Mouse (Mus musculus) gastrocnemius, adult 2 months (tissue): Measurements from ENCODE around the gene Col4a4. TPM values are rescaled to one million over a fixed set of nuclear protein-coding genes. Genes with fewer than 3 reads are reported as not detected.
A peak's percentile ranks its signal among the peaks of the same experiment; 100 is the strongest.

Source experiments
- DNase-seq: peaks from one replicate; pipeline ENCODE4 v3.0.0; 2022
- H3K27ac ChIP-seq: fragments of 200-600 bp; 2 replicates; pipeline ENCODE4 v1.8.1; 2022; ENCODE audit warnings: mild to moderate bottlenecking
- H3K4me3 ChIP-seq: fragments of 200-600 bp; 2 replicates; pipeline ENCODE4 v1.8.1; 2022; ENCODE audit warnings: mild to moderate bottlenecking, moderate library complexity
- CTCF ChIP-seq: fragments of 200-600 bp; IDR thresholded peaks from 2 replicates; pipeline ENCODE4 v1.8.1; 2022; ENCODE audit warnings: antibody characterized with exemption, mild to moderate bottlenecking, moderate library complexity
- intact Hi-C: fragments of 180-260 bp; cut with DNase I; formaldehyde crosslinking; loops from one replicate; pipeline ENCODE4 v1.15.1; 2025
- long read RNA-seq, 2 experiments: library from polyadenylated mRNA; stranded (forward); transcript quantifications; one replicate each; pipeline ENCODE4 v2.0.0; 2021
- total RNA-seq, 2 experiments: library from RNA; stranded (reverse); gene quantifications; 2 replicates each; pipeline ENCODE4 v1.2.3; 2021

The Col4a4 gene
- total RNA-seq = 1 to 10 TPM; 1.1 to 1.6 TPM
- long read RNA-seq, experiment 1 = 0 reads
- long read RNA-seq, experiment 2, partial matches to known transcripts = 1 of 2 reads
- long read RNA-seq, experiment 2, other reads (novel, unspliced or antisense) = 1 of 2 reads

DNA sequence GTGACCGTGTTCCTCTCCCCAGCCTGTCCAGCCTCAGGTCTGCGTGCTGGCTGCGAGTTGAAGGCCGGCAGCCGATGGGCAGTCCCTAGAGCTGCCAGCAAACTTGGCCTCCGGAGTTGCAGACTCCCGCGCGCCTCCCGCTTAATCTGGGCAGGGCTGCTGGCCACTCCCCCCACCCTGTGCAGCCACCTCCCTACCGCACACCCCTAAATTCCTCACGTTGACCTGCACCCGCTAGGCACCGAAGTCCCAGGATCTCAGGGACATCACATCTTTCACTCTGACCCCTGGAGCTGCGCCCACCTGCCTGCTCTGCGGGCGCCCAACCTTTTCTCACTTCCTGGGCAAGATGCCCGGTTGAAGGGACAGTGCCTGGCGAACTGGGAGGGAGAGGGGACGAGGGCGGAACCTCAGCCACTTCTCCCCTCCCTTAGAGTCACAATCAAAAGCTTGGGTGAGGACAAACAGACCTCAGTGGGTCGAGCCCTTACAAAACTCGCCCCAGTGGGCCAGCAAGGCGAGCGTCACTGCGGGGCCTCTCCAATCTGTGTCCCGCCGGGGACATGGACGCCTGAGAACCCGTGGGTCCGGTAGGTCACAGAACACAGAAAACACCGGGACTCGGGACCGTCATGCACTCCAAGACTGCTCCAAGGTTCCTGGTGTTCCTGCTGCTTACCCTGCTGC, at the start of gene Col4a4, which contains the start of gene Col4a3:
Gene Col4a4, minus strand, starts transcription at position 137 of the 687 bp plus-strand sequence.
Gene Col4a3, plus strand, starts transcription at position 209 of the 687 bp plus-strand sequence.
- peak within 1 kb of the TSS; percentile 72 for H3K27ac ChIP-seq
- intact Hi-C loops = no loop called here
- peak within 1 kb of the TSS; percentile 72 for H3K4me3 ChIP-seq
- TF ChIP-seq CTCF = no peak
- peak; percentile 71 for DNase-seq

DNA sequence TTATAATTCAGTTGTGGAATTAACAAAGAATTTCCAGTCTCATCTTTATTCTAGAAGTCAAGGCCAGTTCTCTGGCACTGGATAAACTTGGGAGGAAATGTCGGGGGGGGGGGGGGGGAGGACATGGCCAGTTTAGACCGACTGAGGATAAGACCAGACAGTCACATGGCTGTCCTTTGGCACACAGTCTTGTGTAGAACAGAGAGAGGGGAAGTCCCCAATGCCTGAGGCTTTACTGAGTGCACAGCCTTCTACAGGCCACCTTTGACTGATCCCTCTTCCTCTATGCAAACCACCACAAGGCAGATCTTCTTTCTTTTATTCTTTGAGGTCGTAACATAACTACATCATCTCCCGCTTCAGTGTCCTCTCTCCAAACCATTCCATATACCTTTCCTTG, 49.7 kb upstream of the Col4a4 start:
- no peak for DNase-seq
- intact Hi-C loops = no loop called here
- TF ChIP-seq CTCF = no peak
- no peak overlapping the region for H3K4me3 ChIP-seq
- H3K27ac ChIP-seq = no peak overlapping the region

DNA sequence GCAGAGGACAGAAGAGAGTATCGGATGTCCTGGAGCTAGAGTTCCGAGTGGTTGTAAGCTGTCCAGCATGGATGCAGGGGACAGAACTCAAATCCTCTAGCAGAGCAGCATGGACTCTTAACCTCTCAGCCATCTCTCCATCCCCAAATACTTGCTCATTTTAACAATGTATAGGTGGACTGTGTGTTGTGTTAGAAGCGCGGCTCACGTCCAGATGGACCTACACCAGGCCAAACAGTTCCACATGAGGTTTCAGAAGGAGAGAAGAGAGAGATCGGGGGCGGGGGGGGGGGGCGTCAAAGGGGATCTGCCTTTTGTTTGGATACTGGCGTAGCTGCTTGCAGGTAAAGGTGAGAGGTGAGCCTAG, 48.6 kb upstream of the Col4a4 start:
- H3K27ac ChIP-seq = no peak overlapping the region
- DNase-seq = no peak
- no peak overlapping the region for H3K4me3 ChIP-seq
- intact Hi-C loops = no loop called here
- no peak for TF ChIP-seq CTCF

DNA sequence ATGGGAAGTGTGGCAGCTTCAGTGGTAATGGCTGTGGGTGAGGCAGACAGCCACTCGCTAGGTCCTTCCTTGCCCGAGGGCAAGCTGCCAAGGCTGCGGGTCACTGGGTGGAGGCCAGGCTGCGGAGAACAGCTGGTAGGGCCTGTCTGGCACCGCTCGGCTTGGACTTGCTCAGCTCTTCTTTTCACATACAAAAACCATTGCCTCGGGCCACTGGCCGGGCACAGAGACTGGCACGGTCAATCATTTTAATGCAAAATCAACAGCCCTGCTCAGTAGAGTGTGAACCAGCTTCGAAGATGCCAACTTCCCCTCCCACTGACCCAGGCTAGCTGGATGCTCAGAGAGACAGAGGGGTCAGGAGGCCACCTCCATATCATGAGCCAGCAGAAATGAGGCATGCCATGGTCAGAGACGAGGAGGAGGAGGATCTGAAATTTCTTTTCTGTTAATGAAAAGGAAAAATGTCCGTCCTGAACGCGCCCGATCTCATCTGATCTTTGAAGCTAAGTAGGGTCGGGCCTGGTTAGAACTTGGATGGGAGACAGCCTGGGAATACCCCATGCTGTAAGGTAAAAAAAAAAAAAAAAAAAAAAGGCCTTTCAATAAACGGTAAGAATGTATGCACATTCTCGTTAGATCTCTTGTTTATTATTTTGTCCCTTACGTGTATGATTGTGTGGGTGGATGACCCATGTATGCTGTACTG, 48.0 kb upstream of the Col4a4 start:
- DNase-seq = peak; percentile 84
- Histone ChIP-seq H3K27ac (peak overlapping the region; percentile 31; the same call in 1 of the 2 replicates), H3K4me3 (peak overlapping the region; percentile 28; the same call in 1 of the 2 replicates)
- no peak for TF ChIP-seq CTCF
- intact Hi-C loops = no loop called here

DNA sequence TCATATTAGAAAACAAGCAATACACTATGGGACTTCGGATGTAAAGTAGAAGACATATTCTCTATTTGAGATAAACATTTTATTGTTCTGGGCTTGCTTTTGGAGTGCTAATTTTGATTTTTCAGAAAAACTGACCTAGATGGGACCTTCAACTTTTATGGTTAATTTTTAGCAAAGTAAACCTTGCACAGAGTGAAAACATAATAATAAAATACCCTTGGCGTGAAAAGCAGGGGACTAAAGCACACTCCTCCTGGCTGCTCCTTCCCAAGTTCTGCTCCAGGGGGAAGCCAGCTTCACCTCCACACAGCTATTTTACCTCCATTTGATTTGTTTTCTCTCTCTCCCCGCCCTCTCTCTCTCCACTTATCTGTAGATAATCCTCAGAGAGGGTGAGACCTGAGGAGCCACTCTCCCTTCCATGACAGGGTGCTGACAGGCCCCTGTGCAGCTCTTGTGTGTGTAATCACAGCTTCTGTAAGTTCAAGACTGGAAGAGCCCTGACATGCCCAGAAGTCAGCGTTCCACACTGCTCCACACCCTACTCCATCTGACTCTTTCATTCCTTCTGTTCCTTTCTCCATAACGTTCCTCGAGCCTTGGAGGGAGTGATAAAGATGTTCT, 44.6 kb upstream of the Col4a4 start:
- no peak for TF ChIP-seq CTCF
- intact Hi-C loops = no loop called here
- H3K4me3 ChIP-seq = no peak overlapping the region
- no peak for DNase-seq
- H3K27ac ChIP-seq = no peak overlapping the region

DNA sequence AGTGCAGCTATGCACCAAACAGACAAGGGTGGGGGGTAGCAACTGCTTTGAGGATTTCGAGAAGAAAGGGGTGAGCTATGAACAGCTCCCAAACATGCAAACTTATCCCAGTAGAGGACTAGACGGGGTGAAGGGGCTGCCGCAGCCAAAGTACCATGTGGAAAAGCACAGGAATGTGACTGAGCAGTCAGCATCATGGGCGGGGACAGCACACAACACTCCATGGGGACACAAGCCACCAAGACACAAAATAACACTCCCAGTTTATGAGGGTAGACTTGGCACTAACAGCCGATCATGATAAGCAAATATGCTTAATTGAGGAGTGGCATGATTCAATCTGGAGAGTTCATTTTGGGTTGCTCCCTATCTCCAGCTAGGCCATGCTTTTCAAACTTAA, 42.8 kb upstream of the Col4a4 start:
- no peak for TF ChIP-seq CTCF
- Histone ChIP-seq H3K4me3 (no peak overlapping the region), H3K27ac (no peak overlapping the region)
- DNase-seq = no peak
- intact Hi-C loops = no loop called here

DNA sequence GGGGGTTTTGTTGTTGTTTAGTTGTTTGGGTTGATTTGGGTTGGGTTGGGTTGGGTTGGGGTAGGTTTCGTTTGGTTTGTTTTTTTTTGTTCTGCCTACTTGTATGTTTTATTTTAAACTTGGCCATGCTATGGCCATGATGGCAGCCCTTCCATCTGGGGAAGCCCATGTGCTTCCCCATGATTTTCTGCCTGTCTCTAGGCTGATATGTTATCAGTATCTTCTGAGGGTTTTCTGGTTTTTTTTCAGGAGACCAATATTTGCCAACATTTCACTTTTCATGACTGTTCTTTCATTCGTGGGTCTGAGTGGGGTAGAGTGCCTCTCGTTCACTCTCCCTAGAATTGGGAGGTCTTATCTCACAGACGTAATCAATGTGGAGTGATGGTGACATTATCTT, 41.0 kb upstream of the Col4a4 start:
- Histone ChIP-seq H3K27ac (no peak overlapping the region), H3K4me3 (no peak overlapping the region)
- no peak for DNase-seq
- intact Hi-C loops = no loop called here
- TF ChIP-seq CTCF = no peak

DNA sequence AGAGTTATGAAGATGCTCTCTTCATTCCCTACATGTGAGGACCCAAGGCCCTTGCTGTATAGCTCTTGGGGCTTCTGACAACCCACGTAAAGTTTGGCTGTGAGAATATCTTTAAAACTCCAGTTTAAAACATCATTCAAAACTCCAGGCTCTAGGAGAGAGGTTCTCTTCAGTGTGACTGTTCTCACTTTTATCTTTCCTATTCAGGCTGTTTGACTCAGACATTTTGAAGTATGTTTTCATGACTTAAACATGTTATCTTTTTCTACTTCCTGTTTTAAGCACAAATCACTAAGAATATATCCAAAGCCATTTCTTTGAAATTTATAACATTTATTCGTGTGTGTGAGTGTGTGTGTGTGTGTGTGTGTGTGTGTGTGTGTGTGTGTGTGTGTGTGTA, 38.8 kb upstream of the Col4a4 start:
- no peak for DNase-seq
- no peak for TF ChIP-seq CTCF
- no peak overlapping the region for H3K4me3 ChIP-seq
- intact Hi-C loops = no loop called here
- H3K27ac ChIP-seq = no peak overlapping the region

DNA sequence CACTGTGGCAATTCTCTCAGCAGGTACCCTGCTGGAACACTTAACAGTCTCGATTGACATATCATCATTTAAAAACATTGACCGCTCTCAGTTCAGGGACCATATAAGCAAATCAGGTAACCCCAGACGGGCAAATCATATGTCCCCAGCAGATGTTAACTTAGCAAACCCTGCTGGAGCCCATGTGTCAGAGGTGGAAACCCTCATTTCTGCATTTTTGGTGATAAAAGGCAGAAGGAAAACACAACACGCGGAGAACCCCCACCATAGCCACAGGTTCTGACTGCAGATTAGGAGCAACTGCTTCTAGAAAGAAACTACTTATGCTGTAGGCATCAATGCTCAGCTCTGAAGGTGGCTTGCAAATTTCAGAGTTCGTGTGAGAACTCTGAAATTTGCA, 38.3 kb upstream of the Col4a4 start:
- intact Hi-C loops = no loop called here
- DNase-seq = no peak
- no peak overlapping the region for H3K4me3 ChIP-seq
- H3K27ac ChIP-seq = no peak overlapping the region
- no peak for TF ChIP-seq CTCF

DNA sequence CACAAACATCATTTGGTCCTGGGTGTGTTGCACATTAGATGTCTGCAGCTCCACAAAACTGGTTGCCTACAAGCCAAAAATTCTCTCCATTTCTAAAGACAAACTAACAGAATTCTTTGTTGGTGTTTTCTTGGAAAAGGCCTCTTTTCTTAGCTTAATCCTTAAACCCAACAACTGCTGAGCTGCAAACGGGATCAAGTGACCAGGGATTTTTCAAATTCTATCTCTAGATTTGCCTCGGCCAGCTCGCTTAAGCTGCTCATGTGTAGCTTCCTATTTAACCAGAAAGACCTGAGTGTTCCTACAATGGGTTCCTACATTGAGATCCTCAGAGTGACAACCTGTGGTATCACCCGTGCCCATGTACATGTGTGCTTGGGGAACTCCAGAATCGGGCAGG, 33.3 kb upstream of the Col4a4 start:
- intact Hi-C loops = no loop called here
- no peak for TF ChIP-seq CTCF
- DNase-seq = no peak
- Histone ChIP-seq H3K4me3 (no peak overlapping the region), H3K27ac (no peak overlapping the region)

DNA sequence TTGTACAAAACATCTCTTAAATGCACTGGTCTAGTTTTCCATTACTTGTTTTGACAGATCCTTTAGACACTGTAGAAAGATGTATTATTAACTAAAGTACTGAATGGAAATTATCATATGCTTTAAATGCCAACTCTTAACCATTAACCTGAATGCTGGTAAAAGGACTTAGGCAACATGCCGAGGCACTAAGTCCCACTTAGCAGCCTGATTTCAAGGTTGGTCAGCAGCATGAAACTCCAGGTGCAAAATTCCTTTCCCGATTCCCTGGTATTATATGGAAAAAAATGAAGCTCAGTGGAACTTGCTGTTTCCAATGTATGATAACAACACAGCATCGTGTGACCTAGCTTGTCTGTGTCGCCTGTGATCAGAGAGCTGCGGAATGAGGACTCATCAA, 31.9 kb upstream of the Col4a4 start:
- Histone ChIP-seq H3K27ac (no peak overlapping the region), H3K4me3 (no peak overlapping the region)
- no peak for DNase-seq
- intact Hi-C loops = no loop called here
- TF ChIP-seq CTCF = no peak

DNA sequence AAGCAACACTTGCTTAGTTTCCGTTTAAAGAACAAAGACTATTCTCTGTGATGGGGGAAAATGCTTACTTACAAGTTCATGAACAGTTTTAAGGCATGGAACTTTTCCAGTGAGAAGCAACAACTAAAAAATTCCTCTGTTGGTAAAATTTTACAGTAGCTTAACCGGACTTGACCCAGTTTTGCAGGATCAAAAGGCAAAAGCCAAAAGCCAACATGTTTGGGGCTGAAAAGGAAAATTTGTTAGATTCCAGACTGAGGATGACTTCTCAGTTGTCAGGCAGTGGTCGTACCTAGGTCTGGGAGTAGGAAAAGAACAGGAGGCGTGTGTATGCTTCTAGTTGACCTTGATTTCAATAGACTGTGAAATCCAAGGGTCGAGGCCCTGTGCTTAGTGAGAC, 31.4 kb upstream of the Col4a4 start:
- no peak overlapping the region for H3K4me3 ChIP-seq
- H3K27ac ChIP-seq = no peak overlapping the region
- no peak for TF ChIP-seq CTCF
- intact Hi-C loops = no loop called here
- no peak for DNase-seq

DNA sequence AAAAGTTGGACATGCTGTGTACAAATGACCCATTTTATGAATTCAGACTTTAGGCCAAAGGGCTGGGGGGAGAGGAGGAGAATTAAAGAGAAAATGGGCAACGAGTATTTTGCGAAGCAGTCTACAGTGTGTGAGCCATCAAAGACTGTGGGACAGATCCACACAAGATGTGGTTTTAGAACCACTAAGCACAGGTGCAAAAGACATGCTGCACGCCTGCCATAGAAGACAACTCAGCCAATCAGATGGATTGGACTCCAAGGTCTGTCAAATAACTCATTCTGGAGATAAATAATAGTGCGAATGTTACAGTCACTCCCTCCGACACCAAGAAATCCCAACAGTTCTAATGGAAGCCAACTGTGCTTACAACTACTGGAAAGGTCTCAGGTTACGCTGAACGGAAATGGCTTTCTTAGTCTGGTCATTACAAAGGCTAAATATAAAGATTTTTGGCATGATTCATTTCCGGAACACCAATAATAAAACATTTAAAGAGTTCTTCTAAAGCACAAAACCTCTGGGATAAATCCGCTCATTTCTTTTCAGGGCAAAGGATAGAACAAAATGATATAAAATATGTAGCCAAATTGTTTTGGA, 25.5 kb upstream of the Col4a4 start:
- no peak for TF ChIP-seq CTCF
- Histone ChIP-seq H3K27ac (no peak overlapping the region), H3K4me3 (0 out of 2 replicates have a peak overlapping the region, but pooled peaks have one; percentile 5)
- DNase-seq = no peak
- intact Hi-C loops = no loop called here
